Mouse (Mus musculus): ENCODE measurements at regions not wholly inside any gene's neighbourhood (a gene's known extent, or its start where the extent isn't known, plus 50 kb on each side); places are given as distances from the start of the nearest gene placed in this dataset.
"Not testable (repeated sequence)": the region's sequence is repeated elsewhere in the genome, so short reads cannot be mapped to it uniquely, and the experiment has no call there.

- 77% methylated on average over 1 of the region's 1 CpGs for WGBS
- Histone ChIP-seq H3K27me3 (ENCODE audit: low read depth, poor library complexity, severe bottlenecking) (no peaks in the 10 kb centered on the region), H3K9me3 (replicated peaks) (no peaks in the 10 kb centered on the region), H3K36me3 (no peaks in the 10 kb centered on the region), H3K4me1 (no peaks in the 10 kb centered on the region), H3K4me3 (no peak overlapping the region), H3K27ac (replicated peaks) (no peak overlapping the region)
- no peak for DNase-seq (ENCODE audit: low spot score)
Measured at GRCm38 (mm10) chr8:60728339-60728738, 95.7 kb downstream of the Mfap3l start.

- Histone ChIP-seq H3K27ac (replicated peaks) (no peak overlapping the region), H3K36me3 (no peaks in the 10 kb centered on the region), H3K4me1 (no peaks in the 10 kb centered on the region), H3K9me3 (replicated peaks) (no peaks in the 10 kb centered on the region), H3K4me3 (no peak overlapping the region), H3K27me3 (ENCODE audit: low read depth, poor library complexity, severe bottlenecking) (no peaks in the 10 kb centered on the region)
- no peak for DNase-seq (ENCODE audit: low spot score)
- 90% methylated on average over 2 of the region's 2 CpGs for WGBS
Measured at GRCm38 (mm10) chr8:60732545-60732944, 99.9 kb downstream of the Mfap3l start.

GRCm38 (mm10) chr8:60735961-60736360, 103.3 kb downstream of the Mfap3l start:
- no peaks in the 10 kb centered on the region for H3K9me3 ChIP-seq (replicated peaks)
- H3K4me1 ChIP-seq = no peaks in the 10 kb centered on the region
- no peaks in the 10 kb centered on the region for H3K27me3 ChIP-seq (ENCODE audit: low read depth, poor library complexity, severe bottlenecking)
- H3K27ac ChIP-seq (replicated peaks) = no peak overlapping the region
- H3K4me3 ChIP-seq = no peak overlapping the region
- WGBS = 85% methylated on average over 3 of the region's 3 CpGs
- no peak for DNase-seq (ENCODE audit: low spot score)
- H3K36me3 ChIP-seq = no peaks in the 10 kb centered on the region

- Histone ChIP-seq H3K36me3 (no peaks in the 10 kb centered on the region), H3K27me3 (ENCODE audit: low read depth, poor library complexity, severe bottlenecking) (no peaks in the 10 kb centered on the region), H3K27ac (replicated peaks) (no peak overlapping the region), H3K4me1 (no peaks in the 10 kb centered on the region), H3K9me3 (replicated peaks) (no peaks in the 10 kb centered on the region), H3K4me3 (no peak overlapping the region)
- no peak for DNase-seq (ENCODE audit: low spot score)
- 93% methylated on average over 9 of the region's 9 CpGs for WGBS
Measured at GRCm38 (mm10) chr8:60736401-60736800, 103.8 kb downstream of the Mfap3l start.

GRCm38 (mm10) chr8:60736913-60737312, 104.3 kb downstream of the Mfap3l start:
- Histone ChIP-seq H3K36me3 (no peaks in the 10 kb centered on the region), H3K4me1 (no peaks in the 10 kb centered on the region), H3K4me3 (no peak overlapping the region), H3K9me3 (replicated peaks) (no peaks in the 10 kb centered on the region), H3K27me3 (ENCODE audit: low read depth, poor library complexity, severe bottlenecking) (no peaks in the 10 kb centered on the region), H3K27ac (replicated peaks) (no peak overlapping the region)
- 68% methylated on average over 2 of the region's 2 CpGs for WGBS
- no peak for DNase-seq (ENCODE audit: low spot score)

GRCm38 (mm10) chr8:60737616-60738015, 105.0 kb downstream of the Mfap3l start:
- WGBS = 91% methylated on average over 1 of the region's 1 CpGs
- no peak overlapping the region for H3K27ac ChIP-seq (replicated peaks)
- no peak for DNase-seq (ENCODE audit: low spot score)
- no peaks in the 10 kb centered on the region for H3K27me3 ChIP-seq (ENCODE audit: low read depth, poor library complexity, severe bottlenecking)
- H3K36me3 ChIP-seq = no peaks in the 10 kb centered on the region
- H3K9me3 ChIP-seq (replicated peaks) = no peaks in the 10 kb centered on the region
- H3K4me3 ChIP-seq = no peak overlapping the region
- no peaks in the 10 kb centered on the region for H3K4me1 ChIP-seq

- Histone ChIP-seq H3K36me3 (no peaks in the 10 kb centered on the region), H3K4me3 (no peak overlapping the region), H3K4me1 (no peaks in the 10 kb centered on the region), H3K27me3 (ENCODE audit: low read depth, poor library complexity, severe bottlenecking) (no peaks in the 10 kb centered on the region), H3K27ac (replicated peaks) (no peak overlapping the region), H3K9me3 (replicated peaks) (peaks cover 3% of the 10 kb centered on the region; the same call in 1 of the 2 replicates)
- 96% methylated on average over 2 of the region's 2 CpGs for WGBS
- no peak for DNase-seq (ENCODE audit: low spot score)
Measured at GRCm38 (mm10) chr8:60745877-60746276, 113.2 kb downstream of the Mfap3l start.

- Histone ChIP-seq H3K9me3 (replicated peaks) (peaks cover 3% of the 10 kb centered on the region; the same call in 1 of the 2 replicates), H3K36me3 (no peaks in the 10 kb centered on the region), H3K4me3 (no peak overlapping the region), H3K4me1 (no peaks in the 10 kb centered on the region), H3K27ac (replicated peaks) (no peak overlapping the region), H3K27me3 (ENCODE audit: low read depth, poor library complexity, severe bottlenecking) (no peaks in the 10 kb centered on the region)
- DNase-seq (ENCODE audit: low spot score) = no peak
- 82% methylated on average over 3 of the region's 3 CpGs for WGBS
Measured at GRCm38 (mm10) chr8:60746486-60746885, 113.9 kb downstream of the Mfap3l start.

GRCm38 (mm10) chr8:60755704-60756415, 123.2 kb downstream of the Mfap3l start:
- Histone ChIP-seq H3K36me3 (no peaks in the 10 kb centered on the region), H3K27ac (replicated peaks) (no peak overlapping the region)
- 90% methylated on average over 18 of the region's 18 CpGs for WGBS

GRCm38 (mm10) chr8:60763959-60764358, 126.3 kb upstream of the Hpf1 start:
- Histone ChIP-seq H3K9me3 (replicated peaks) (no peaks in the 10 kb centered on the region), H3K27ac (replicated peaks) (no peak overlapping the region), H3K4me1 (no peaks in the 10 kb centered on the region), H3K36me3 (no peaks in the 10 kb centered on the region), H3K4me3 (no peak overlapping the region), H3K27me3 (ENCODE audit: low read depth, poor library complexity, severe bottlenecking) (no peaks in the 10 kb centered on the region)
- DNase-seq (ENCODE audit: low spot score) = no peak
- WGBS = 92% methylated on average over 7 of the region's 7 CpGs

More at GRCm38 (mm10) chr8:60755704-60756415, 123.2 kb downstream of the Mfap3l start:
- H3K27me3 ChIP-seq (ENCODE audit: low read depth, poor library complexity, severe bottlenecking) = no peaks in the 10 kb centered on the region
- no peak overlapping the region for H3K4me3 ChIP-seq
- no peaks in the 10 kb centered on the region for H3K9me3 ChIP-seq (replicated peaks)
- H3K4me1 ChIP-seq = no peaks in the 10 kb centered on the region
- DNase-seq (ENCODE audit: low spot score) = no peak

- H3K9me3 ChIP-seq (replicated peaks) = no peaks in the 10 kb centered on the region
- no peak overlapping the region for H3K4me3 ChIP-seq
- H3K36me3 ChIP-seq = no peaks in the 10 kb centered on the region
- no peaks in the 10 kb centered on the region for H3K4me1 ChIP-seq
- H3K27ac ChIP-seq (replicated peaks) = no peak overlapping the region
- 80% methylated on average over 4 of the region's 4 CpGs for WGBS
- no peak for DNase-seq (ENCODE audit: low spot score)
- H3K27me3 ChIP-seq (ENCODE audit: low read depth, poor library complexity, severe bottlenecking) = no peaks in the 10 kb centered on the region
Measured at GRCm38 (mm10) chr8:60773350-60773749, 116.9 kb upstream of the Hpf1 start.

GRCm38 (mm10) chr8:60776251-60776650, 114.0 kb upstream of the Hpf1 start:
- 71% methylated on average over 2 of the region's 2 CpGs for WGBS
- not testable (repeated sequence) for H3K36me3 ChIP-seq; H3K27me3 ChIP-seq (ENCODE audit: low read depth, poor library complexity, severe bottlenecking); H3K4me3 ChIP-seq; H3K4me1 ChIP-seq; DNase-seq (ENCODE audit: low spot score); H3K27ac ChIP-seq (replicated peaks); H3K9me3 ChIP-seq (replicated peaks)

- H3K27ac ChIP-seq (replicated peaks) = no peak overlapping the region
- no peak for DNase-seq (ENCODE audit: low spot score)
- no peak overlapping the region for H3K4me3 ChIP-seq
- H3K27me3 ChIP-seq (ENCODE audit: low read depth, poor library complexity, severe bottlenecking) = no peaks in the 10 kb centered on the region
- no peaks in the 10 kb centered on the region for H3K36me3 ChIP-seq
- WGBS = 92% methylated on average over 2 of the region's 2 CpGs
- H3K9me3 ChIP-seq (replicated peaks) = no peaks in the 10 kb centered on the region
- H3K4me1 ChIP-seq = no peaks in the 10 kb centered on the region
Measured at GRCm38 (mm10) chr8:60785049-60785448, 105.2 kb upstream of the Hpf1 start.

GRCm38 (mm10) chr8:60790453-60790852, 99.8 kb upstream of the Hpf1 start:
- Histone ChIP-seq H3K4me3 (no peak overlapping the region), H3K9me3 (replicated peaks) (no peaks in the 10 kb centered on the region), H3K27ac (replicated peaks) (no peak overlapping the region), H3K36me3 (no peaks in the 10 kb centered on the region), H3K27me3 (ENCODE audit: low read depth, poor library complexity, severe bottlenecking) (no peaks in the 10 kb centered on the region), H3K4me1 (no peaks in the 10 kb centered on the region)
- DNase-seq (ENCODE audit: low spot score) = no peak
- 94% methylated on average over 3 of the region's 3 CpGs for WGBS

All from midbrain, embryonic 10.5 days (tissue).